Comparison of ENCODE assay signal across 21 mouse cellular contexts in the genomic region with DNA sequence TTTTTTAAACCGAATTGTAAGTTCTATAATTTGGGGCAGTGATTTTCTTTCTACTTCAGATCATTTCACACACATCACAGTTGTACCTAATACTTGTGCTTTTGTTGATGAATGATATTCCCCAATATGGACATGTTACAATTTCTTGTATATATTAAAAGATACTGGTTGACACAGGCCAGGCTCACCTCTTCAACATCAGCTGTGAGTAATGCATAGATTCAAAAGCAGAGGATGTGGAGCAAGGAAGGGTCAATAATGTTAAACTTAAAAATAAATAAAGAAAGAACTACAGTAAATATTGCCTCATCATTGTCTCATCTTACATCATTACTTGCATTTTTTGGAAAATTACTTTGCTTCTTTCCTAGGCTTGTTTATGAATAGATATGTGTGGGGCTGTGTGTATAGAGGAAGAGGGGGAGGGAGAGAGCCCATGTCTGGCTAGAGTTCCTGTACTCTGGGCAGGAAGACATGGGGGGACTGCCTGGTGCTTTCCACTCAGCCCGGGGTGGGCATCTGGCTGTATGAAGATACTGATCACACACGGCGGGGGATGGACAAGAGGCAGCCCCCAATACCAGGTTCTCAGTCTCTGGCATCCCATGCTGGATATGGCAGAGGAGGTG.
DNase-seq lines count a peak whose midpoint lies in the region; ATAC-seq and TF ChIP-seq lines count a peak whose summit lies in the region.
"Had no signal": no experiment of that assay in that cellular context is flagged by ENCODE, and none has a peak within 500 bp of the region (broad histone marks: within the 10 kb centered on the region; RNA-seq: fewer than 3 reads in every experiment).

No protein-coding gene starts in this region.

- H3K27ac ChIP-seq in lung, embryonic 14.5 days (ENCODE audit: low read depth), result no peak overlapping the region
- no peak overlapping the region for H3K27ac ChIP-seq in lung, embryonic 16.5 days (ENCODE audit: low read length)
- H3K27ac ChIP-seq: embryonic facial prominence, embryonic 13.5 days; embryonic facial prominence, embryonic 15.5 days; forebrain, embryonic 10.5 days; forebrain, embryonic 12.5 days had no signal

- peak; percentile 2 for DNase-seq in lung, embryonic 14.5 days
- no peak for DNase-seq in lung, postnatal 25 days (ENCODE audit: low spot score)
- no peak for DNase-seq in lung, adult 18-20 months
- DNase-seq: adrenal gland, adult 2 months; adrenal gland, postnatal 10 days; adrenal gland, postnatal 25 days; cerebellum, adult 11 months; cerebellum, adult 18-20 months; cerebellum, adult 8-10 months; cerebellum, adult 9-11 months; cerebellum, postnatal 14 days; cerebellum, postnatal 36 days; embryo, embryonic 11 days had no signal

- ATAC-seq in lung, embryonic 14.5 days (ENCODE audit: insufficient read depth), result peak; percentile 83; the same call in 1 of the 2 replicates
- peak; percentile 74 for ATAC-seq in lung, embryonic 16.5 days (ENCODE audit: low read depth)
- ATAC-seq: forebrain, embryonic 14.5 days; forebrain, embryonic 16.5 days had no signal

- no peaks in the 10 kb centered on the region for H3K36me3 ChIP-seq in lung, embryonic 14.5 days (ENCODE audit: insufficient read depth)
- no peaks in the 10 kb centered on the region for H3K36me3 ChIP-seq in lung, embryonic 16.5 days (ENCODE audit: control insufficient read depth, insufficient read depth, low read length)
- H3K36me3 ChIP-seq: embryonic facial prominence, embryonic 13.5 days; embryonic facial prominence, embryonic 15.5 days; forebrain, embryonic 10.5 days; forebrain, embryonic 12.5 days had no signal

- H3K9ac ChIP-seq in lung, embryonic 14.5 days, result no peak overlapping the region
- no peak overlapping the region for H3K9ac ChIP-seq in lung, embryonic 16.5 days (ENCODE audit: low read length)
- H3K9ac ChIP-seq: embryonic facial prominence, embryonic 13.5 days; embryonic facial prominence, embryonic 15.5 days; forebrain, embryonic 12.5 days had no signal

- H3K4me3 ChIP-seq in lung, embryonic 14.5 days (ENCODE audit: low read depth, low read length), result no peak overlapping the region
- no peak overlapping the region for H3K4me3 ChIP-seq in lung, embryonic 16.5 days (ENCODE audit: low read length)
- H3K4me3 ChIP-seq: embryonic facial prominence, embryonic 13.5 days; embryonic facial prominence, embryonic 15.5 days; erythroblast, embryonic 14.5 days; forebrain, embryonic 10.5 days; forebrain, embryonic 12.5 days had no signal

- TF ChIP-seq CTCF in lung, embryonic 14.5 days (IDR thresholded peaks at IDR 0.05; ENCODE audit: low read depth), result no peak

- H3K4me2 ChIP-seq in lung, embryonic 14.5 days, result no peak overlapping the region
- no peak overlapping the region for H3K4me2 ChIP-seq in lung, embryonic 16.5 days (ENCODE audit: low read depth, low read length)
- H3K4me2 ChIP-seq: embryonic facial prominence, embryonic 13.5 days; embryonic facial prominence, embryonic 15.5 days; forebrain, embryonic 12.5 days had no signal

- 64% methylated on average over 4 of the region's 4 CpGs for WGBS in lung, embryonic 14.5 days
- whole genome bisulfite sequencing in lung, embryonic 16.5 days, result 62% methylated on average over 4 of the region's 4 CpGs

- no peaks in the 10 kb centered on the region for H3K27me3 ChIP-seq in lung, embryonic 14.5 days (ENCODE audit: insufficient read depth, low read length)
- H3K27me3 ChIP-seq in lung, embryonic 16.5 days (ENCODE audit: control insufficient read depth, insufficient read depth, low read depth, low read length), result no peaks in the 10 kb centered on the region
- H3K27me3 ChIP-seq: embryonic facial prominence, embryonic 13.5 days; embryonic facial prominence, embryonic 15.5 days; forebrain, embryonic 12.5 days had no signal

- H3K4me1 ChIP-seq in lung, embryonic 14.5 days (ENCODE audit: insufficient read depth), result no peaks in the 10 kb centered on the region
- H3K4me1 ChIP-seq in lung, embryonic 16.5 days (replicated peaks; ENCODE audit: control insufficient read depth, insufficient read depth, low read length), result no peaks in the 10 kb centered on the region
- H3K4me1 ChIP-seq: embryonic facial prominence, embryonic 13.5 days; embryonic facial prominence, embryonic 15.5 days; forebrain, embryonic 10.5 days; forebrain, embryonic 12.5 days had no signal

- no peaks in the 10 kb centered on the region for H3K9me3 ChIP-seq in lung, embryonic 14.5 days (ENCODE audit: low read depth, low read length)
- H3K9me3 ChIP-seq in lung, embryonic 16.5 days (ENCODE audit: control insufficient read depth, low read length), result no peaks in the 10 kb centered on the region
- H3K9me3 ChIP-seq: embryonic facial prominence, embryonic 13.5 days; embryonic facial prominence, embryonic 15.5 days; forebrain, embryonic 10.5 days; forebrain, embryonic 12.5 days had no signal
